ENCODE assay signal across 8 mouse cellular contexts in genomic region chr2:117342547-117343239, GRCm38 (mm10). TPM values are rescaled to one million over a fixed set of nuclear protein-coding genes. Genes with fewer than 3 reads are reported as not detected.
DNase-seq lines count a peak whose midpoint lies in the region; ATAC-seq and TF ChIP-seq lines count a peak whose summit lies in the region.

Rasgrp1 (minus strand) TSS chr2:117343001.

- TF ChIP-seq CTCF in lung, postnatal 0 days (IDR thresholded peaks at IDR 0.05), result no peak
- no peak for TF ChIP-seq CTCF in olfactory bulb, adult 2 months (IDR thresholded peaks at IDR 0.05; ENCODE audit: insufficient read depth, low read depth, low read length)

- 2% methylated on average over 56 of the region's 56 CpGs for WGBS in forebrain, embryonic 13.5 days
- 2% methylated on average over 56 of the region's 56 CpGs for WGBS in hindbrain, embryonic 11.5 days
- WGBS in lung, postnatal 0 days, result 5% methylated on average over 54 of the region's 56 CpGs
- WGBS in olfactory bulb, adult 2 months, result 1% methylated on average over 56 of the region's 56 CpGs

- H3K27ac ChIP-seq in forebrain, embryonic 13.5 days, result no peak within 1 kb of the TSS
- no peak within 1 kb of the TSS for H3K27ac ChIP-seq in hindbrain, embryonic 11.5 days (ENCODE audit: low read depth, low read length)
- no peak within 1 kb of the TSS for H3K27ac ChIP-seq in lung, postnatal 0 days (ENCODE audit: low read length)
- H3K27ac ChIP-seq in olfactory bulb, adult 2 months (ENCODE audit: insufficient read depth, low read depth, low read length), result peak within 1 kb of the TSS; percentile 87

- no peaks in the 10 kb centered on the region for H3K9me3 ChIP-seq in forebrain, embryonic 13.5 days (replicated peaks)
- no peaks in the 10 kb centered on the region for H3K9me3 ChIP-seq in hindbrain, embryonic 11.5 days (ENCODE audit: control insufficient read depth, low read length)
- no peaks in the 10 kb centered on the region for H3K9me3 ChIP-seq in lung, postnatal 0 days (ENCODE audit: low read length)

- peak; percentile 36 for DNase-seq in urinary bladder, adult 2 months (ENCODE audit: low spot score)
- DNase-seq in urinary bladder, postnatal 36 days (ENCODE audit: low spot score in 2 of 2), result no peak
- DNase-seq in hindbrain, embryonic 11.5 days (ENCODE audit: low spot score), result peak; percentile 62
- DNase-seq in layer of hippocampus, postnatal 14 days (ENCODE audit: low spot score in 2 of 2), result peak; percentile 29 to 51
- peak; percentile 12 for DNase-seq in lung, postnatal 0 days (ENCODE audit: low spot score)
- peak; percentile 93 for DNase-seq in thymus, postnatal 14 days

- peak; percentile 28; the same call in 1 of the 2 replicates for TF ChIP-seq POLR2A in olfactory bulb, adult 2 months (IDR thresholded peaks at IDR 0.05; ENCODE audit: insufficient read depth, low read depth, low read length)

- H3K4me1 ChIP-seq in forebrain, embryonic 13.5 days, result peaks cover 19% of the 10 kb centered on the region
- peaks cover 3% of the 10 kb centered on the region for H3K4me1 ChIP-seq in hindbrain, embryonic 11.5 days (replicated peaks; ENCODE audit: control insufficient read depth, insufficient read depth, low read length)
- H3K4me1 ChIP-seq in lung, postnatal 0 days (ENCODE audit: insufficient read depth, low read depth, low read length), result no peaks in the 10 kb centered on the region
- H3K4me1 ChIP-seq in olfactory bulb, adult 2 months (ENCODE audit: control insufficient read depth, insufficient read depth, low read length), result peaks cover 19% of the 10 kb centered on the region

- H3K9ac ChIP-seq in forebrain, embryonic 13.5 days, result peak within 1 kb of the TSS; percentile 63
- peak within 1 kb of the TSS; percentile 59 for H3K9ac ChIP-seq in hindbrain, embryonic 11.5 days (ENCODE audit: low read depth, low read length)
- H3K9ac ChIP-seq in lung, postnatal 0 days (replicated peaks; ENCODE audit: low read depth), result no peak within 1 kb of the TSS

- peak; percentile 79 for ATAC-seq in forebrain, embryonic 13.5 days
- peak; percentile 85 for ATAC-seq in hindbrain, embryonic 11.5 days (ENCODE audit: low FRiP score)
- peak; percentile 53 for ATAC-seq in lung, postnatal 0 days

- no peak for TF ChIP-seq EP300 in lung, postnatal 0 days (IDR thresholded peaks at IDR 0.05)

- peaks cover 11% of the 10 kb centered on the region; the same call in 1 of the 2 replicates for H3K27me3 ChIP-seq in forebrain, embryonic 13.5 days
- peaks cover 11% of the 10 kb centered on the region for H3K27me3 ChIP-seq in hindbrain, embryonic 11.5 days (ENCODE audit: control insufficient read depth, insufficient read depth, low read length)
- H3K27me3 ChIP-seq in lung, postnatal 0 days (replicated peaks; ENCODE audit: insufficient read depth, low read length), result peaks cover 5% of the 10 kb centered on the region; the same call in 1 of the 2 replicates

- peak within 1 kb of the TSS; percentile 53 for H3K4me3 ChIP-seq in forebrain, embryonic 13.5 days
- peak within 1 kb of the TSS; percentile 58 for H3K4me3 ChIP-seq in hindbrain, embryonic 11.5 days (ENCODE audit: low read depth, low read length)
- peak within 1 kb of the TSS; percentile 35 for H3K4me3 ChIP-seq in lung, postnatal 0 days (ENCODE audit: low read depth, low read length)
- peak within 1 kb of the TSS; percentile 85 for H3K4me3 ChIP-seq in olfactory bulb, adult 2 months (ENCODE audit: insufficient read depth, low read depth, low read length)

- H3K4me2 ChIP-seq in forebrain, embryonic 13.5 days, result peak within 1 kb of the TSS; percentile 97
- H3K4me2 ChIP-seq in hindbrain, embryonic 11.5 days (replicated peaks; ENCODE audit: low read depth, low read length), result peak within 1 kb of the TSS; percentile 95
- peak within 1 kb of the TSS; percentile 66 for H3K4me2 ChIP-seq in lung, postnatal 0 days (replicated peaks; ENCODE audit: low read depth, low read length)

- no peaks in the 10 kb centered on the region for H3K36me3 ChIP-seq in forebrain, embryonic 13.5 days (ENCODE audit: poor library complexity, severe bottlenecking)
- no peaks in the 10 kb centered on the region for H3K36me3 ChIP-seq in hindbrain, embryonic 11.5 days (ENCODE audit: control insufficient read depth, insufficient read depth, low read length)
- H3K36me3 ChIP-seq in lung, postnatal 0 days (ENCODE audit: insufficient read depth, low read length), result no peaks in the 10 kb centered on the region

RNA-seq across cellular contexts. Expression of gene Rasgrp1, which starts in this region (rescaled TPM):
- 1.2 and 1.3 TPM in 2 replicates for polyA plus RNA-seq in urinary bladder, adult 2 months (2012; rRNA removed)
- 2.9 and 5.1 TPM in 2 replicates for polyA plus RNA-seq in forebrain, embryonic 13.5 days (2015; fragmentation: Nextera tagmentation; extraction: Ambion mirVana)
- polyA plus RNA-seq in hindbrain, embryonic 11.5 days (2014; fragmentation: Nextera tagmentation; extraction: Ambion mirVana), result 0.71 and 0.74 TPM in 2 replicates
- 100 to 1,000 TPM; 336 to 339 TPM for total RNA-seq in layer of hippocampus, postnatal 14 days (2021)
- 0.30 and 0.31 TPM in 2 replicates for polyA plus RNA-seq in lung, postnatal 0 days (2015; fragmentation: Nextera tagmentation; extraction: Ambion mirVana)
- polyA plus RNA-seq in olfactory bulb, adult 2 months (2012; ENCODE audit: insufficient read depth, insufficient read length, low replicate concordance, missing spikeins), result 241 and 242 TPM in 2 replicates

Comparison
In these comparisons a context has a peak if more than half of its experiments do, and no peak if none do; other contexts are left out.
1. RNA of gene Rasgrp1 (polyA plus RNA-seq): 241 to 242 TPM in olfactory bulb, adult 2 months; 2.9 to 5.1 TPM in forebrain, embryonic 13.5 days, 1.2 to 1.3 TPM in urinary bladder, adult 2 months, 0.71 to 0.74 TPM in hindbrain, embryonic 11.5 days and 0.30 to 0.31 TPM in lung, postnatal 0 days; every median in the first group is over 10 times any median in the second.
2. DNase-seq: peak in urinary bladder, adult 2 months (single experiment), layer of hippocampus, postnatal 14 days (2 of 2) and thymus, postnatal 14 days (single experiment); none in urinary bladder, postnatal 36 days (0 of 2).
3. Peak in DNase-seq, ATAC-seq, H3K4me3 ChIP-seq, H3K9ac ChIP-seq and H3K4me2 ChIP-seq in hindbrain, embryonic 11.5 days; RNA of the gene not detected or under 1 TPM.
4. Peak in DNase-seq, ATAC-seq, H3K4me3 ChIP-seq and H3K4me2 ChIP-seq in lung, postnatal 0 days; RNA of the gene not detected or under 1 TPM.
5. H3K4me3 ChIP-seq: peak in every context shown above with its lines; median percentile 85 in olfactory bulb, adult 2 months; 58 in hindbrain, embryonic 11.5 days; 53 in forebrain, embryonic 13.5 days; 35 in lung, postnatal 0 days.
6. Peak in every context shown above with its lines, with median percentiles within 50 percentile points of each other: ATAC-seq and H3K4me2 ChIP-seq.